Mouse (Mus musculus): ENCODE results near the gene Gm17416. TPM values are rescaled to one million over a fixed set of nuclear protein-coding genes. Genes with fewer than 3 reads are reported as not detected.

Gene Gm17416
- polyA plus RNA-seq, 1 experiment, result not detected

GRCm38 (mm10) chr2:152599299-152599698, 30.2 kb downstream of the Gm17416 start, which contains the start of gene Defb45:
TSS of gene Defb45 (minus strand) at chr2:152599399.
- Histone ChIP-seq H3K36me3 (ENCODE audit: control insufficient read depth, insufficient read depth, low read length) (no peaks in the 10 kb centered on the region), H3K27me3 (ENCODE audit: control insufficient read depth, insufficient read depth, low read length) (no peaks in the 10 kb centered on the region), H3K4me1 (replicated peaks; ENCODE audit: control insufficient read depth, insufficient read depth, low read length) (no peaks in the 10 kb centered on the region), H3K27ac (ENCODE audit: control insufficient read depth, insufficient read depth, low read length) (no peak within 1 kb of the TSS), H3K4me3 (ENCODE audit: control insufficient read depth, insufficient read depth, low read length) (no peak within 1 kb of the TSS)
- no peak for TF ChIP-seq POLR2A (IDR thresholded peaks at IDR 0.05; ENCODE audit: control insufficient read depth, extremely low read depth, insufficient read depth, low read length, poor library complexity)
- no peak for TF ChIP-seq CTCF (IDR thresholded peaks at IDR 0.05; ENCODE audit: borderline replicate concordance, control insufficient read depth, extremely low read depth, insufficient read depth, low read length, poor library complexity)
- no peak for DNase-seq
- 67% methylated on average over 7 of the region's 7 CpGs for WGBS

- no peak for DNase-seq
- no peaks in the 10 kb centered on the region for H3K27me3 ChIP-seq (ENCODE audit: control insufficient read depth, insufficient read depth, low read length)
- TF ChIP-seq CTCF (IDR thresholded peaks at IDR 0.05; ENCODE audit: borderline replicate concordance, control insufficient read depth, extremely low read depth, insufficient read depth, low read length, poor library complexity), result no peak
- no peak for TF ChIP-seq POLR2A (IDR thresholded peaks at IDR 0.05; ENCODE audit: control insufficient read depth, extremely low read depth, insufficient read depth, low read length, poor library complexity)
- WGBS, result 94% methylated on average over 6 of the region's 6 CpGs
- H3K36me3 ChIP-seq (ENCODE audit: control insufficient read depth, insufficient read depth, low read length), result no peaks in the 10 kb centered on the region
- H3K4me3 ChIP-seq (ENCODE audit: control insufficient read depth, insufficient read depth, low read length), result no peak overlapping the region
- H3K4me1 ChIP-seq (replicated peaks; ENCODE audit: control insufficient read depth, insufficient read depth, low read length), result no peaks in the 10 kb centered on the region
- H3K27ac ChIP-seq (ENCODE audit: control insufficient read depth, insufficient read depth, low read length), result no peak overlapping the region
These were observed 30.9 kb downstream of the Gm17416 start for GRCm38 (mm10) chr2:152600076-152600475.

- TF ChIP-seq CTCF (IDR thresholded peaks at IDR 0.05; ENCODE audit: borderline replicate concordance, control insufficient read depth, extremely low read depth, insufficient read depth, low read length, poor library complexity), result peak; percentile 19; the same call in 1 of the 2 replicates
- TF ChIP-seq POLR2A (IDR thresholded peaks at IDR 0.05; ENCODE audit: control insufficient read depth, extremely low read depth, insufficient read depth, low read length, poor library complexity), result no peak
- whole genome bisulfite sequencing, result 74% methylated on average over 4 of the region's 4 CpGs
These were observed 32.3 kb downstream of the Gm17416 start for GRCm38 (mm10) chr2:152601275-152601960.

DNA sequence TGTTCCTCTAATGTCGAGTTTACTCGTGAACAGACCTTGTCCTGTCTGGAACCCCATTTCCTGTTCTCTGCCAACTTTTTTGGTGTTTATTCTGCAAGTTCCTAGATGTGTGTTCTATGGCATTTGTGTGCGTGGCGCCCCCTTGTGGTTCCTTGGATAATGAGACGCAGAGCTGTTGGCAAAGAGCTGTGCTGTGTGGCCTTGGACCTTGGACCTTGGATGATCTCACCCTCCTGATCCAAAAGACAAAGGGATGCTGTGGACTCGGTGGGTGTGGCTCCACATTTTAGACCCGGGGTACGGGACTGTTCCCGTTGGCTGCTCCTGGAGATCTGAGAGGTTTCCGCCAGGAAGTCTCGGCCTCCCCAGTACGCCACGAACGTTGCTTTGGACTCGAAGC, 34.9 kb downstream of the Gm17416 start, which contains the start of gene Defb36:
TSS of gene Defb36 (plus strand) at position 271 of the 400 bp plus-strand sequence.
- TF ChIP-seq CTCF (IDR thresholded peaks at IDR 0.05; ENCODE audit: borderline replicate concordance, control insufficient read depth, extremely low read depth, insufficient read depth, low read length, poor library complexity) (peak; percentile 60; the same call in 1 of the 2 replicates), POLR2A (IDR thresholded peaks at IDR 0.05; ENCODE audit: control insufficient read depth, extremely low read depth, insufficient read depth, low read length, poor library complexity) (no peak)
- Histone ChIP-seq H3K27ac (ENCODE audit: control insufficient read depth, insufficient read depth, low read length) (no peak within 1 kb of the TSS), H3K4me3 (ENCODE audit: control insufficient read depth, insufficient read depth, low read length) (no peak within 1 kb of the TSS), H3K4me1 (replicated peaks; ENCODE audit: control insufficient read depth, insufficient read depth, low read length) (no peaks in the 10 kb centered on the region), H3K27me3 (ENCODE audit: control insufficient read depth, insufficient read depth, low read length) (no peaks in the 10 kb centered on the region), H3K36me3 (ENCODE audit: control insufficient read depth, insufficient read depth, low read length) (no peaks in the 10 kb centered on the region)
- peak; percentile 16 for DNase-seq
- 77% methylated on average over 15 of the region's 15 CpGs for WGBS

More at GRCm38 (mm10) chr2:152601275-152601960, 32.3 kb downstream of the Gm17416 start:
- Histone ChIP-seq H3K27me3 (ENCODE audit: control insufficient read depth, insufficient read depth, low read length) (no peaks in the 10 kb centered on the region), H3K27ac (ENCODE audit: control insufficient read depth, insufficient read depth, low read length) (no peak overlapping the region), H3K36me3 (ENCODE audit: control insufficient read depth, insufficient read depth, low read length) (no peaks in the 10 kb centered on the region), H3K4me3 (ENCODE audit: control insufficient read depth, insufficient read depth, low read length) (no peak overlapping the region), H3K4me1 (replicated peaks; ENCODE audit: control insufficient read depth, insufficient read depth, low read length) (no peaks in the 10 kb centered on the region)
- no peak for DNase-seq

DNA sequence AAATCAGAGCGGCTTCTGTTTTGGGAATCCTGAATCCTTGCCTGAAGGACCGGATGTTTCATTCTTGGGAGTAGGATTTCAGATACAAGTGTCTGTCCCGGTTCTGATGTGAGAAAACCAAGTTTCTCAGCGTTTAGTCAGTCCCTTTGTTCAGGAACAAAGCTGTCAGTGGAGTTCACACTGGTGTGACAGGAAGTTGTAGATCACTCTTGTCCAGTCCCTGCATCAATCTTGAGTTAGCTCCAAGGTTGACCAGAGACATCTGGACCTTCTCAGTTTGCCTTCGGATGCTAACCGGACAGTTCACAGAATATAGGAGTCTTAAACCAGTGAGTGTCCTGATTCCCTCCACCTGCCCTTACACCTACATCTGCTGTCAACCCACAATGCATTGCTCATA, 38.6 kb downstream of the Gm17416 start:
- 68% methylated on average over 6 of the region's 6 CpGs for WGBS
- no peaks in the 10 kb centered on the region for H3K4me1 ChIP-seq (replicated peaks; ENCODE audit: control insufficient read depth, insufficient read depth, low read length)
- H3K36me3 ChIP-seq (ENCODE audit: control insufficient read depth, insufficient read depth, low read length), result no peaks in the 10 kb centered on the region
- no peak overlapping the region for H3K27ac ChIP-seq (ENCODE audit: control insufficient read depth, insufficient read depth, low read length)
- H3K4me3 ChIP-seq (ENCODE audit: control insufficient read depth, insufficient read depth, low read length), result no peak overlapping the region
- no peaks in the 10 kb centered on the region for H3K27me3 ChIP-seq (ENCODE audit: control insufficient read depth, insufficient read depth, low read length)
- DNase-seq, result no peak
- TF ChIP-seq POLR2A (IDR thresholded peaks at IDR 0.05; ENCODE audit: control insufficient read depth, extremely low read depth, insufficient read depth, low read length, poor library complexity) (no peak), CTCF (IDR thresholded peaks at IDR 0.05; ENCODE audit: borderline replicate concordance, control insufficient read depth, extremely low read depth, insufficient read depth, low read length, poor library complexity) (no peak)

DNA sequence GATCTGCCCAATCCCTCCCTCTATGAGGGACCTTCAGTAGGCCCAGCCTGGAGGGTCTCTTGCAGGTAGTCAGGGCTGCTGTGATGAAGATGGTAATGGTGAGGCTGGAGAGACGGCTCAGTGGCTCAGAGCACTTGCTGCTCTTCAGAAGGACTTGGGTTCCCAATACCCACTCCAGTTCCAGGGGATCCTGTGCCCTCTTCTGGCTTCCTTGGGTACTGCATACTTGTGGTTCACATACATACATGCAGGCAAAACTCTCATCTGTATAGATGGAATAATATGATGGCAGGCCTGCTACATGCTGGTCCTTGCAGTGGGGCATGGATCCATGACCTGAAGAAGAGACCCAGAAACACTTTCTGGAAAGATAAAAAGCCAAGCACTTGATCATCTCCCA, 39.6 kb downstream of the Gm17416 start:
- WGBS, result 93% methylated on average over 1 of the region's 1 CpGs

More for the DNA sequence above, 39.6 kb downstream of the Gm17416 start:
- Histone ChIP-seq H3K27me3 (ENCODE audit: control insufficient read depth, insufficient read depth, low read length) (no peaks in the 10 kb centered on the region), H3K4me1 (replicated peaks; ENCODE audit: control insufficient read depth, insufficient read depth, low read length) (no peaks in the 10 kb centered on the region), H3K27ac (ENCODE audit: control insufficient read depth, insufficient read depth, low read length) (no peak overlapping the region), H3K36me3 (ENCODE audit: control insufficient read depth, insufficient read depth, low read length) (no peaks in the 10 kb centered on the region), H3K4me3 (ENCODE audit: control insufficient read depth, insufficient read depth, low read length) (no peak overlapping the region)
- no peak for TF ChIP-seq POLR2A (IDR thresholded peaks at IDR 0.05; ENCODE audit: control insufficient read depth, extremely low read depth, insufficient read depth, low read length, poor library complexity)
- TF ChIP-seq CTCF (IDR thresholded peaks at IDR 0.05; ENCODE audit: borderline replicate concordance, control insufficient read depth, extremely low read depth, insufficient read depth, low read length, poor library complexity), result no peak
- DNase-seq, result no peak

Data from thymus, adult 2 months (tissue).